Mouse (Mus musculus) stomach, postnatal 0 days (tissue): ENCODE results near the gene 5730455P16Rik. TPM values are rescaled to one million over a fixed set of nuclear protein-coding genes. Genes with fewer than 3 reads are reported as not detected.

Experiments used
- ATAC-seq: fragments of 200-750 bp; cut with Nextera tagmentation; 2 replicates; pipeline ENCODE4 v1.8.0; 2017; ENCODE audit not compliant: low FRiP score, low TSS enrichment
- DNase-seq: peaks from one replicate; pipeline ENCODE4 v3.0.0-alpha.2; 2016; ENCODE audit warnings: low spot score
- H3K27ac ChIP-seq: fragments of 300-500 bp; sonication (generic); replicated peaks from 2 replicates; pipeline ENCODE4 v1.5.1; 2014; ENCODE audit warnings: mild to moderate bottlenecking, control low read depth
- H3K27me3 ChIP-seq: fragments of 300-500 bp; sonication (generic); 2 replicates; pipeline ENCODE4 v1.6.1; 2014; ENCODE audit warnings: low read length; ENCODE audit not compliant: control insufficient read depth, insufficient read depth
- H3K36me3 ChIP-seq: fragments of 300-500 bp; sonication (generic); 2 replicates; pipeline ENCODE4 v1.6.1; 2014; ENCODE audit warnings: low read length, mixed read lengths; ENCODE audit not compliant: control insufficient read depth, insufficient read depth
- H3K4me1 ChIP-seq: fragments of 300-500 bp; sonication (generic); replicated peaks from 2 replicates; pipeline ENCODE4 v1.6.1; 2014; ENCODE audit warnings: antibody characterized with exemption; ENCODE audit not compliant: control insufficient read depth, insufficient read depth
- H3K4me2 ChIP-seq: fragments of 300-500 bp; sonication (generic); replicated peaks from 2 replicates; pipeline ENCODE4 v1.6.1; 2014; ENCODE audit warnings: low read depth, mild to moderate bottlenecking, control low read depth, moderate library complexity
- H3K4me3 ChIP-seq: fragments of 300-500 bp; sonication (generic); 2 replicates; pipeline ENCODE4 v1.5.1; 2014; ENCODE audit warnings: low read depth, low read length, control low read depth
- H3K9ac ChIP-seq: fragments of 300-500 bp; sonication (generic); 2 replicates; pipeline ENCODE4 v1.6.1; 2014; ENCODE audit warnings: mild to moderate bottlenecking, low read length, control low read depth, mixed read lengths
- H3K9me3 ChIP-seq: fragments of 300-500 bp; sonication (generic); 2 replicates; pipeline ENCODE4 v1.6.1; 2016; ENCODE audit warnings: low read length; ENCODE audit not compliant: control insufficient read depth
- CTCF ChIP-seq: IDR thresholded peaks from 2 replicates; pipeline ENCODE4 v1.5.1; 2016; ENCODE audit warnings: antibody characterized with exemption, low read depth, mild to moderate bottlenecking, moderate library complexity
- EP300 ChIP-seq: optimal IDR thresholded peaks from 2 replicates; pipeline ENCODE3; 2016; ENCODE audit warnings: antibody characterized with exemption
- whole genome bisulfite sequencing: fragments of 180-500 bp; shearing (Covaris S2); extraction: QIAGEN DNeasy Blood & Tissue Kit; methylation state at CpG from one replicate; pipeline ENCODE4 v1.1.7; 2014; 5-methylcytosine and 5-hydroxymethylcytosine counted together
- polyA plus RNA-seq: library from polyadenylated mRNA; unstranded; fragments of >200 nt; fragmentation: Nextera tagmentation; extraction: Ambion mirVana; gene quantifications from 2 replicates; pipeline ENCODE4 v1.2.1, GENCODE M21; 2015

Gene 5730455P16Rik
- polyA plus RNA-seq, 1 experiment from 2014 or later, result 12.0 TPM

DNA sequence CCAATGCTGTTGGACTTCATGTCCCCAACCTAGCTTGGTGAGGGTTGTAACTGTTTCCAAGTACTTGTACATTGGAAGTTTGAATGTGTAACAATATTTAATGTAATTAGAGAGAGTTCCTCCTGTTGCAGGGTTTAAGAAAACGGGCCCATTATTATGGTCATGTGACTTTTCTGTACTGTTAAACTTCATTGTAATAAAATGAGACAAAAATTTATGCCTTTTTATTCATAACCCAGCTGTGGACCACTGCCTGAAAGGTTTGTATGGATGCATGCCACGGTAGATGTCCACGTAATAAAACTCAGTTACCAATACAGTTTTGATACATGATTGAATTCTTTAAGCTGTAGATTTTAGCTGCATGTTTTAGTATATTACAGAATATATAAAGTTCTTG is 18.1 kb upstream of the 5730455P16Rik start:
- WGBS, result 85% methylated on average over 3 of the region's 3 CpGs
- no peak for ATAC-seq
- no peaks in the 10 kb centered on the region for H3K4me1 ChIP-seq
- no peak for DNase-seq
- no peak overlapping the region for H3K9ac ChIP-seq
- no peak overlapping the region for H3K27ac ChIP-seq
- H3K4me3 ChIP-seq, result no peak overlapping the region
- H3K9me3 ChIP-seq, result no peaks in the 10 kb centered on the region
- H3K27me3 ChIP-seq, result no peaks in the 10 kb centered on the region
- no peak overlapping the region for H3K4me2 ChIP-seq
- H3K36me3 ChIP-seq, result peaks cover 19% of the 10 kb centered on the region
- TF ChIP-seq EP300 (no peak), CTCF (no peak)

GRCm38 (mm10) chr11:80391407-80392120 is 13.7 kb upstream of the 5730455P16Rik start:
- no peak overlapping the region for H3K4me2 ChIP-seq
- H3K27ac ChIP-seq, result no peak overlapping the region
- H3K4me1 ChIP-seq, result no peaks in the 10 kb centered on the region
- ATAC-seq (no peak), DNase-seq (no peak)
- H3K4me3 ChIP-seq, result no peak overlapping the region
- WGBS, result 90% methylated on average over 2 of the region's 2 CpGs
- H3K36me3 ChIP-seq, result peaks cover 19% of the 10 kb centered on the region
- no peak overlapping the region for H3K9ac ChIP-seq
- no peaks in the 10 kb centered on the region for H3K9me3 ChIP-seq
- H3K27me3 ChIP-seq, result no peaks in the 10 kb centered on the region
- TF ChIP-seq CTCF (no peak), EP300 (no peak)

GRCm38 (mm10) chr11:80389885-80390284 is 12.1 kb upstream of the 5730455P16Rik start:
- 70% methylated on average over 1 of the region's 1 CpGs for WGBS
- DNase-seq (no peak), ATAC-seq (no peak)
- H3K9me3 ChIP-seq, result no peaks in the 10 kb centered on the region
- H3K27me3 ChIP-seq, result no peaks in the 10 kb centered on the region
- H3K27ac ChIP-seq, result no peak overlapping the region
- no peak overlapping the region for H3K9ac ChIP-seq
- H3K4me2 ChIP-seq, result no peak overlapping the region
- H3K4me1 ChIP-seq, result peaks cover 2% of the 10 kb centered on the region; the same call in 1 of the 2 replicates
- no peak overlapping the region for H3K4me3 ChIP-seq
- peaks cover 7% of the 10 kb centered on the region; the same call in 1 of the 2 replicates for H3K36me3 ChIP-seq
- TF ChIP-seq CTCF (no peak), EP300 (no peak)

DNA sequence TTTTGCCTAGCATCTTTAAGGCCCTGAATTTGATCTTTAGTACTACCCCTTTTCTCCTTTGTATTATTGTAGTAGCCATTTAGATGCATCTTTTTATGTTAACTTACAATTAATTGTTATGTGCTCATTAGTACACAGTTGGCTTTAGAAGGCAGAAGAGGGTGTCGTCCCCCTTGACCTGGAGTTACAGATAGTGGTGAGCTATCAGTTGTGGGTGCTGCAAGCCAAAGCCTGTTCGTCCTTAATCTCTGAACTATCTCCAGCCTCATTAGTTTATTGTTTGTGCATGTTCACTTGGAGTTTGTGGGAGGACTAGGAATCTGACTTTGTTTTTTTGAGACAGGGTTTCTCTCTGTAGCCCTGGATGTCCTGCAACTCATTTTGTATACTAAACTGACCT is 9.0 kb upstream of the 5730455P16Rik start:
- Histone ChIP-seq H3K9me3 (no peaks in the 10 kb centered on the region), H3K4me2 (no peak overlapping the region), H3K4me3 (no peak overlapping the region), H3K9ac (no peak overlapping the region), H3K4me1 (peaks cover 2% of the 10 kb centered on the region; the same call in 1 of the 2 replicates), H3K27ac (no peak overlapping the region), H3K27me3 (no peaks in the 10 kb centered on the region), H3K36me3 (peaks cover 5% of the 10 kb centered on the region; the same call in 1 of the 2 replicates)
- 44% methylated on average over 2 of the region's 2 CpGs for WGBS
- TF ChIP-seq EP300 (no peak), CTCF (no peak)
- ATAC-seq, result no peak
- no peak for DNase-seq

GRCm38 (mm10) chr11:80385055-80385454 is 7.2 kb upstream of the 5730455P16Rik start:
- ATAC-seq, result no peak

GRCm38 (mm10) chr11:80384461-80384860 is 6.6 kb upstream of the 5730455P16Rik start:
- ATAC-seq, result no peak

More at GRCm38 (mm10) chr11:80385055-80385454, 7.2 kb upstream of the 5730455P16Rik start:
- Histone ChIP-seq H3K9ac (peak overlapping the region; percentile 55), H3K4me3 (peak overlapping the region; percentile 97), H3K27ac (no peak overlapping the region), H3K9me3 (no peaks in the 10 kb centered on the region), H3K4me2 (peak overlapping the region; percentile 67), H3K36me3 (peaks cover 5% of the 10 kb centered on the region; the same call in 1 of the 2 replicates), H3K4me1 (peaks cover 2% of the 10 kb centered on the region; the same call in 1 of the 2 replicates), H3K27me3 (no peaks in the 10 kb centered on the region)
- TF ChIP-seq CTCF, result no peak
- TF ChIP-seq EP300, result no peak
- no peak for DNase-seq
- WGBS, result 16% methylated on average over 4 of the region's 4 CpGs

More at GRCm38 (mm10) chr11:80384461-80384860, 6.6 kb upstream of the 5730455P16Rik start:
- Histone ChIP-seq H3K27me3 (no peaks in the 10 kb centered on the region), H3K9me3 (no peaks in the 10 kb centered on the region), H3K4me3 (peak overlapping the region; percentile 97), H3K27ac (no peak overlapping the region), H3K36me3 (peaks cover 5% of the 10 kb centered on the region; the same call in 1 of the 2 replicates), H3K9ac (peak overlapping the region; percentile 55), H3K4me2 (peak overlapping the region; percentile 67), H3K4me1 (peaks cover 2% of the 10 kb centered on the region; the same call in 1 of the 2 replicates)
- TF ChIP-seq EP300 (no peak), CTCF (no peak)
- peak; percentile 20 for DNase-seq
